Mouse (Mus musculus) megakaryocyte, embryonic 14.5 days (primary cell): ENCODE results near the gene Ndufa9.

ENCODE experiments used
- FLI1 ChIP-seq: IDR thresholded peaks from 2 replicates; pipeline ENCODE4 v1.6.1; 2012; ENCODE audit warnings: low read length, inconsistent platforms, mixed read lengths
- GATA1 ChIP-seq: IDR thresholded peaks from 3 replicates; pipeline ENCODE4 v1.6.1; 2012; ENCODE audit warnings: mixed read lengths, low read length, inconsistent platforms, borderline replicate concordance

DNA sequence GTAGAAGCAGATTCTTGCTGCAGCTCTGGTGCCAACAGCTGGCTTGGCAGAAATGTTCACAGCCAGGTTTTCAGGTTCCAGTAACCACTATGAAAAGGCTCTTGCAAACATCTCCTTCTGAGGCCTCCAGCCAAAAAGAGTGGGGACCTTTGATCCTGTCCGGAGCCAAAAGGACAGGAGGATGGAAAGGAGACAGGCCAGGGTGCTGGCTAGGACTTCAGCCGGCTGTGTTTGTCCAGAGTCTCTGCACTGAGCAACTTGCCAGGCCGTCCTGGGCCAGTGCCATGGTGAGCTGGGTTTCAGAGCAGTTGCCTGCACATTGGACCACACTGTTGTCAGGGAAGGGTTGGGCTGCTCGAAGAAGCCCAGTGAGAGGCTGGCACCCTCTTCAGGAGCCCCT lies 76.6 kb downstream of the Ndufa9 start:
- TF ChIP-seq GATA1 (no peak), FLI1 (no peak)
